ENCODE assay signal across 39 mouse cellular contexts in genomic region chr1:91295544-91295943, GRCm38 (mm10). TPM values are rescaled to one million over a fixed set of nuclear protein-coding genes. Genes with fewer than 3 reads are reported as not detected.
"Had no signal": no experiment of that assay in that cellular context is flagged by ENCODE, and none has a peak within 500 bp of the region (broad histone marks: within the 10 kb centered on the region; RNA-seq: fewer than 3 reads in every experiment).

No protein-coding gene starts in this region.

- DNase-seq: heart, postnatal 10 days; heart, postnatal 14 days; heart, postnatal 36 days; heart, postnatal 4 days; kidney, adult 11 months; kidney, adult 18-20 months; kidney, adult 2 months; kidney, adult 8-10 months; kidney, adult 9 months; kidney, postnatal 10 days; kidney, postnatal 14 days; kidney, postnatal 25 days; kidney, postnatal 36 days; kidney, postnatal 4 days; layer of hippocampus, adult 9-11 months; layer of hippocampus, postnatal 36 days had no signal

- H3K9ac ChIP-seq: heart, embryonic 12.5 days; heart, embryonic 13.5 days; heart, embryonic 15.5 days; hindbrain, embryonic 12.5 days; hindbrain, embryonic 13.5 days; hindbrain, embryonic 14.5 days; hindbrain, embryonic 15.5 days; intestine, embryonic 15.5 days; kidney, embryonic 15.5 days had no signal

- H3K9me3 ChIP-seq: heart, embryonic 12.5 days; heart, embryonic 13.5 days; heart, embryonic 15.5 days; hindbrain, embryonic 10.5 days; hindbrain, embryonic 12.5 days; hindbrain, embryonic 13.5 days; hindbrain, embryonic 15.5 days; intestine, embryonic 15.5 days; kidney, embryonic 15.5 days had no signal

- H3K27me3 ChIP-seq: heart, embryonic 12.5 days; heart, embryonic 13.5 days; heart, embryonic 15.5 days; hindbrain, embryonic 12.5 days; hindbrain, embryonic 13.5 days; hindbrain, embryonic 15.5 days; intestine, embryonic 15.5 days; kidney, embryonic 15.5 days had no signal

- H3K27ac ChIP-seq: heart, embryonic 13.5 days; heart, embryonic 15.5 days; hindbrain, embryonic 10.5 days; hindbrain, embryonic 12.5 days; hindbrain, embryonic 13.5 days; hindbrain, embryonic 14.5 days; hindbrain, embryonic 15.5 days; hindbrain, postnatal 0 days; intestine, embryonic 15.5 days; kidney, embryonic 15.5 days; kidney, postnatal 0 days; layer of hippocampus, adult 2 months; left cerebral cortex, adult 2 months had no signal

- H3K4me3 ChIP-seq: heart, embryonic 12.5 days; heart, embryonic 13.5 days; heart, embryonic 15.5 days; hindbrain, embryonic 10.5 days; hindbrain, embryonic 12.5 days; hindbrain, embryonic 13.5 days; hindbrain, embryonic 15.5 days; intestine, embryonic 15.5 days; kidney, embryonic 15.5 days; layer of hippocampus, adult 2 months; left cerebral cortex, adult 2 months had no signal

RNA-seq across cellular contexts. Expression of gene Espnl, which starts 26.3 kb away (rescaled TPM):
- total RNA-seq: heart, postnatal 14 days; layer of hippocampus, postnatal 25 days had no signal
- polyA plus RNA-seq: heart, embryonic 14.5 days; heart, postnatal 0 days; inflammation-experienced regulatory T-cells, adult 6 months; intestine, embryonic 14.5 days; intestine, postnatal 0 days; kidney, embryonic 14.5 days had no signal

RNA-seq across cellular contexts. Expression of gene Klhl30, which starts 55.3 kb away (rescaled TPM):
- total RNA-seq: layer of hippocampus, adult 8-10 months; layer of hippocampus, postnatal 10 days; layer of hippocampus, postnatal 25 days; layer of hippocampus, postnatal 36 days had no signal
- polyA plus RNA-seq: inflammation-experienced regulatory T-cells, adult 6 months had no signal
